Mouse (Mus musculus) gastrocnemius, postnatal 10 days (tissue): ENCODE results near the gene Pipox. TPM values are rescaled to one million over a fixed set of nuclear protein-coding genes. Genes with fewer than 3 reads are reported as not detected.
A peak's percentile ranks its signal among the peaks of the same experiment; 100 is the strongest.

Experiments used
- DNase-seq: peaks from one replicate; pipeline ENCODE4 v3.0.0; 2021; ENCODE audit warnings: mixed read lengths
- long read RNA-seq, 2 experiments: library from polyadenylated mRNA; stranded (forward); transcript quantifications; one replicate each; pipeline ENCODE4 v2.0.0; 2021
- total RNA-seq, 2 experiments: library from RNA; stranded (reverse); gene quantifications; 2 replicates each; pipeline ENCODE4 v1.2.3; 2021

Gene Pipox
- total RNA-seq, result 1 to 10 TPM in 1 of 2 experiments, under 1 TPM in 1; 0.52 to 1.1 TPM
- long read RNA-seq, experiment 1, result 0 reads
- long read RNA-seq, experiment 2, result 0 reads

DNA sequence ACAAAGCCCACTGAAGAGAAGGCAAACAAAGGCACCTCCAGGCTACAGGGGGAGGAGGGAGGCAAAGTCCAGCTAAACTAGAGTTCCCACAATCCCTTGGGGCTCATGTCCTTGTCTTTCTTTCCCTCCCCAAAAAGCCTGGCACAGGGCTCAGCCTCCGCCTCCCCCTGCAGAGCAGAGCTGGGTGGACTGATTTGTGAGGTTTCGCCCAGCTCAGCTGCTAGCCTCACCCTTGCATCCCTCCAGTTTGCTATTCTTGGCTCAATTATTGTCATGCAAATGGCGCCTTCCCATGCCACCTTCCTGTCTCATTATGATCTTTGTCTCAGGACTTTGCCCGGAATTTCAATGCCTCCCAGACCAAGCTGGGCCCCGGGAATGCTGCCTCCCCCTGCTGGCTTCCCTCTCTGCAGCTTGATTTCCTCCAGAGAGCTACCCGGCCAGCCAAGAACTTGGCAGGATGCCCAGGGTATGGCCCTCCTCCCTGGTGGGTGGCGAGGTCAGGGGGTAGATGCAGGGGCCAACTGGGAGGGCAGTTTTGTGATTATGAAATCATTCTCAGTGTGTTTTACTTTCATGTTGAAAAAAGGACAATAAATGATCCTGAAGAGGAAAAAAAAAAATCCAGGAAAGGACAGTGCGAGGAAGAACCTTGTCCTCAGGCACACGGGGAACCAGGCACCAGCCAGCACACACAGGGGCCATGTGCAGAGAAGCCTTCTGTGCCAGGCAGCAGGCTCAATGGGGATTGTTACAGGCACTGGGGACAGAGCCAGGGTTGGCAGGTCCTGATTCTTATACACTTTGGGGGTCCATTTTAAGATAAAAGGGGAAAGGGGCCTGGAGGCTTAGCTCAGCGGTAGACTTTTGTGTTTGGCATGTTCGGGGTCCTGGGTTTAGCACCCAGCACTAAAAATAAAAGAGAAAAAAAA lies at the start of gene Pipox:
TSS of gene Pipox (minus strand) at position 310 of the 932 bp plus-strand sequence.
- DNase-seq, result peak; percentile 82

DNA sequence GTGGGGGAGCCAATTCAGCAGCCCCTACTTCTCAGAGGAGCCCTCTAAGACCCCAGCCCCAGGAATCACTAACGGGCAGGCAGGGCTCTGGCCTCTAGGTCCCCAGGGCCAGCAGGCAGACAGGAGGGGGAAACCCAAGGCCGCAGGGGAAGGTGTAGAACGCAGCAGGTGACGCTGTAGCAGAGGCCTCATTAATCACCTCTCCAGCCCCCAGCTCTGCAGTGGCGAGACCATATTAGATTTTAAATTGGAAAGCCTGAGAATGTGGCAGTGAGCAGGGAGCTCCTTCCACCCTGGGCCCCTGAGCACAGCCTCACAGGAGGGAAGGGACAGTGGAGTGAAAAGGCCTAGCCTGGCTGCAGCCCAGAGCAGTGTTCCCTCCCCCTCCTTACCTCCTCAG lies 48.3 kb upstream of the Pipox start:
- DNase-seq, result no peak

DNA sequence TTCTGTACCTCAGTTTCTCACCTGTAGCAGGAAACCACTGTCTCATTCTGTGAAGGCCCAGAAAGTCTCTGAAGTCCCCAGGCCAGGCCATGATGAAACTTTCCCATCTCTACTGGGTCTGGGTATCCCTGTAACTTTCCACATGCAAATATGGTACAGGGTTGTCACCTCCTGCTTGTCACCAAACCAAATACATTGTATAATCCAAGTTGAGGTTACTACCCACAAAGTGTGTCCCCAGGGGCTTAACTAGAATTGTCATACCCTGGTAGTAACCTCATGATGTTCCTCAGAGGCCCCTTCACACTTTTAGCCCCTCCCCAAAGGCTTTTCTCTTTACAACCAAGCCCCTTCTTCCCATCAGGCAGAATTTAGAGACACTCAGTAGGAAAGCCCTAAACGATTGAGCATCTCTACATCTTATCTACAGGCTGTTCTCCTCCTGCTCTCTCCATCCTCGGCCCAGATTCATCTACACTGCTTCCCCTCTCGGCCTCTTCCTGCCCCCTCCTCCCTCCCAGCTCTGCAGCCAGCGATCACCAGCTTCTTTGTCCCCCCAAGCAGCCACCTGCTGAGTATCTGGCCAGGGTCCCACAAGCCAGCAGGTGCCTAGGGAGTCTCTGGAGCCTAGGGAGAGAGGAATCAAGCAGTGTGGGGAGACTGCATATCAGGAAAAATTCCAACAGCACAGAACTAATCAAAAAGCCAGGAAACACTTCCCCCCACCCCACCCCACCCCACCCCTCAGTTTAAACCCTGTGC lies 43.9 kb upstream of the Pipox start:
- DNase-seq, result no peak

DNA sequence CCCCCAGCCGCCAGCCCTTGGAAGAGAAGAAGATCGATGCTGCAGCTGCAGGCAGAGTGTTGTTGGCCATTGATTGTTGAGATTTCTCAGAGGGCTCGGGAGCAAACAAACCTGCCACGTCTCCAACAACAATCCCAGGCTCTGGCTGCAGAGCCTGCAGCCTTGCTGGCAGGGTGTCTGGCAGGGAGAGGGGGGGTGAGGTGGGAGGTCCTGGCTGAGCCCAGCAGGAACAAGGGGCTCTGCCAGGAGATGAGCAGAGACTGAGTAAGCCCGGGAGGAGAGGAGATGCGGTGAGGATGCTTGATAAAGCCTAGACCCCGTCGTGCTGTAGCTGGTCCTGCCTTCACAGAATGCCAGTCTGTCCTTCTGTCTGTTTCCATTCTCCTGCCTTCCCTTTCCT lies 43.0 kb upstream of the Pipox start:
- DNase-seq, result no peak

DNA sequence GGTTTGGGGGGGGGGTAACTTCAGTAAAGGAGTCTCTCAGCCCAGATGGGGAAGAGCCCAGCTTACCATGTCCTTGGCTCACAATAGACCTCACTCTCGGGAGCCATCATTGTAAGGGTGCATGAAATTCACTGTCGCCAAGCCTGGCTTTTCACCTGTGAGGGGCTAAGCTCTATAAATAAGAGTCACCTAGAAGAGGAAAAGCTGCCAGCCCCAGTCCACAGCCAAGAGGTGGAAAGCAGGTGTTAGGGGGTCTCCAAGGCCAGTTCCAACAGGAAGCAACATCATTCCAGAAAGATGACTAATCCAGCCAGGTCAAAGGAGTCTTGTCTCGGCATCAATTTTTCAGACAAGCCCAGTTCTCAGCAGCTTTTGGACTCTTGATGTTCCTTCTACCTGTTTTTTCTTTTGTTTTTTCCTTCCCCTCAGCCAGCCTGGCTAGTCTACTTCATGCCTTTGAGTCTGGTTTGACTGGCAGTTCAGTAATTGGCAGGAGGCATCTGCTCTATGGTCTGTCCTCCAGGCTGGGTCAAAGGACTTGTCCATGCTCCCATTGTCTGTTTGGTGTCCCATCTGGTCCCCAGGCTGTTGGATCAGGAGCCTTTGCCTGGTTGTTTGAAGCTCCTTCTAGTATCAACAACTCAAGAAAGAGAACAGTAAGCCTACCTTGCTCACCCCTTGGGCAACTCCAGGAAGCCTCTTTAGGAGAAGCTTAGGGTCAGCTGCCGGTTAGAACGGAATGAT lies 40.8 kb upstream of the Pipox start:
- no peak for DNase-seq

DNA sequence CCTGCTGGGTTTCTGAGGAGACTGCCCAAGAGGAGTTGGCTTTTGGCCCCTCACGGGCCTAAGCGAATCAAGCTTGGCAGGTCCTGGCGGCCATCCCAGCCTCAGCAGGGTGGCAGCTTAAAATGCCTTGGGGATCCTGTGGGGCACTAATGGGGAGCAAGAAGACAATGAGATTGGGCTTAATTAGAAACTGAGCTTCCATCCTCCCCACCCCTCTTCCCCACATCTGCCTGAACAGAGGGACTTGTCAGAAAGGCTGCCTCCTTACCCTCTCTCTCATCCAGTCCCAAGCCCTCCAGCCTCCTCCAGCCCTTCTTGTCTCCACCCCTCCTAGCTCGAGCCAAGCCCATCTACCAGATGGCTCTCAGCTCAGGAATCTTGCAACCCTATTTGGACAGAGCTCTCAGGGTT lies 40.2 kb upstream of the Pipox start:
- DNase-seq, result no peak

DNA sequence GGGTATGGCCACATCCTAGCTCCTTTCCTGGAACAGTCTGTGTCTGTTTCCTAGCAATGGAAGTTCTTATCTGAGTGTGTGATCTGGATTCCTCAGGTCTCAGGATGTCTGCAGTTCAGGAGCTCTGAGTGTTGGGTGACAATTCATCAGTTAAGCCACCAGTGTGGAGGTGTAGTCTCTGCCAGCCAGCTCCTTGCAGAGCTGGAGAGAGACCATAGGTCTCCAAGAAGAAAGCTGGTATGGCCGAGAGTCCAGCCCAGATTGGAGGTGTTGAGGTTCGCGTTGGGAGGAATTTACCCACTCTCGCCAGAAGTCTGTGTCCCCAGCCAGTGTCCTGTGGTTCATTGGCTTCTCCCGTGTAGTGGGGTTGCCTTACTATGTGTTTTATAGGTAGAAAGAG lies 38.7 kb upstream of the Pipox start:
- no peak for DNase-seq

DNA sequence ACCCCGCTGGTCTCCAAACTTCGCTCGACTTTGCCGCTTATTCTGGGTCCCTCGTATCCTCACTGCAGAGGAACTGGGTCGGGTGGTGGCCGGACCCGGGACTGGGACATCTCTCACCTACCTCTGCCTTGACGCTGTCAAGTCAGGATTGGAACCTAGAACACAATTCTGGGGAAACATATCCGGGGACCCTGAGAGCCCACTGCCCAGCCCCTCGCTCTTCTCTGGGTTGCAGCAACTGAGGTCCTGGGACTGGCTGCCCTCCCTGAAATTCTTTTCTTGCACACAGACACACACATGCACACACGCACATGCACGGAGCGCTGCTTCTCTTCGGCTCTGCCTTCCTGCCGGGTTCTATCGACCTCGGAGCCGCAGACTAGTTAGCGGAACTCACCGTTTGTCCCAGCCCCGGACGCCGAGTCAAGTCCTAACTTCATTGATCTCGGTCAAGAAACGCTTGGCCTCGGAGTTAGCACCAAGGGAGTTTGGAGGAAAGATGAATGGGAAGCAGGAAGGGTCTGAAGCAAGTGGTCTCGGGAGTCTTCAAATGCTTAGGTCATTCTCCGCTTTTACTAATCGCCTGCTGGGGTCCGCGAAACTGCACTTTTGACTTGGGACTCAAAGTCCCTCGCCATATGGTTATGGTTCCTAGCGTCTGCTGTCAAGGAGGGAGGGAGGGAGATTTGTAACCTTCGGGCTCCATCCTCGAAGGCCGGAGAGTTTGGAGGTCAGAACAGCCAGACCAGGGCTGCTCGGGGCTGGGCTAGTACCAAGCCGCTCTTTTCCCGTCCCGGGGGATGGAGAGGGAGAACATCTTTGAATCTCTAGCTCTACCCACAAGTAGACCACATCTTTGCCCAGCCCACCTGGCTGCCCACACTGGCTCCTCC lies 37.9 kb upstream of the Pipox start:
- DNase-seq, result no peak

DNA sequence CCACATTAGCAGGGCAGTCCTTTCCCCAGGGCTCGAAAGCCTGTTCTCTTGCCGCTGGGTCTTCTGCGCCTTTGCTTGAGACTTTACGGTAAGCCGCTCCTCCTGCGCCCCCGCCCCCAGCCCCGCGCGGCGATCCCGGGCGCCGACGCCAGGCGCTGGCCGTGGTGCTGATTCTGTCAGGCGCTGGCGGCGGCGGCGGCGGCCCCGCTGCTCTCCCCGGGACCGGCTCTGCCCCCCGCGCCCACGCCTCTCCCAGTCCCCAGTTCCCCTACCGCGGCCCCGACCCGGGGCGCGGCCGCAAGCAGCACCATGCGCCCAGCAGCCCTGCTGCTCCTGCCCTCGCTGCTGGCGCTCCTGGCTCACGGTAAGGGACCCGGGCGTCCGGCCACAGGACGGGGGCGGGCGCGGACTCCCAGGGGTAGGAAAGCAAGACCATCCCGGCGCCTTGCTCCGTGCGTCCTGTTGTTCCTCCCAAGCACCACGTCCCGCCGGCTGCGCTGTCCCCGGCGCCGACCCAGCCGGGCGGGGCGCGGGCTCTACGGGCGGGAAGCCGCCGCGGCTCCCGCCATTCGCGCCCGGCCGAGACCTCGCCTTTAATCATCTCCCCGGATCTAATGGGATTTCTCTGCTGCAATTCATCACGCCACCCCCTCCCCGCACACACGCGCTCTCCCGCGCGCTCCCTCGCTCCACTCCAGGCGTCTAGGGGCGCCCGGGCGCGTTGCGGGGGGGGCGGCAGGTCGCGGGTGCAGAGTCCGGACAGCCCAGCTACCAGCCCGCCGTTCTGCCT lies 37.0 kb upstream of the Pipox start, which contains the start of gene Sez6:
TSS of gene Sez6 (plus strand) at position 50 of the 790 bp plus-strand sequence.
- DNase-seq, result peak; percentile 89

DNA sequence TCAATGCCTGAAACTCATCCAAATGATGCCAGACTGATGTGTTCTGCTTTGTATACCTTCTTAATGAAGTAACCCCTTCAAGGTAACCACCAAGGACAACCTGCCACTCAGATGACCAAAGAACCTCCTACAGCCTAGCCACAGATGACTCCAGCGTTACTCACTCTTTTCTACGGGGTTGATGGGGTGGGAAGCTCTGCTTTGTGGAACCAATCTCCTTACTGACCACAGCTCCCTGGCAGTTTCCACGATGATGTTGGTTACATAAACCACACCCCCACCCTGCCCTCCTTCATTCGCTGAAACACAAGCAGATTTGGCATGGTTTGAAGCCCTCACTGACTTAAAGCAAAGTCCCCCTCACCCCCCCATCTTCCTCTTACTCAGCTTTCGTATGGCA lies 33.9 kb upstream of the Pipox start:
- DNase-seq, result no peak

DNA sequence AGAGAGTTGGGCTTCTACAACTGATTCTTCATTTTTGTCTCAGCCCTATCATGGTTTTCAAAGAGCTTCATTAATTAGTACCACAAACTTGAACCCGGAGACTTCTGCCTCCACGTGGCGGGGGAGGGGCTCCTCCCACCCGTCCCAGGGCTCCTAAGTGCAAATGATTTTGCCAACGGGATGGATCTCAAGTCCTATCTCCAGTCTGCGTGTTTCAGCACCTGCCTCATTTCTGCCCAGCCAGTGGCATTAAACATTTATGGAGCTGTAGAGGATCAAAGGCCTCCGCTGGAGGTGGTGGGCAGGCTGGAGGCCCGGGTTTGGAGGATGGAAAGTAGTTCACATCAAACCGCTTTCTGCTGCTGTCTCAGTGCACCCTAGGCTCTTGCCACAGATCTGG lies 32.8 kb upstream of the Pipox start:
- no peak for DNase-seq

DNA sequence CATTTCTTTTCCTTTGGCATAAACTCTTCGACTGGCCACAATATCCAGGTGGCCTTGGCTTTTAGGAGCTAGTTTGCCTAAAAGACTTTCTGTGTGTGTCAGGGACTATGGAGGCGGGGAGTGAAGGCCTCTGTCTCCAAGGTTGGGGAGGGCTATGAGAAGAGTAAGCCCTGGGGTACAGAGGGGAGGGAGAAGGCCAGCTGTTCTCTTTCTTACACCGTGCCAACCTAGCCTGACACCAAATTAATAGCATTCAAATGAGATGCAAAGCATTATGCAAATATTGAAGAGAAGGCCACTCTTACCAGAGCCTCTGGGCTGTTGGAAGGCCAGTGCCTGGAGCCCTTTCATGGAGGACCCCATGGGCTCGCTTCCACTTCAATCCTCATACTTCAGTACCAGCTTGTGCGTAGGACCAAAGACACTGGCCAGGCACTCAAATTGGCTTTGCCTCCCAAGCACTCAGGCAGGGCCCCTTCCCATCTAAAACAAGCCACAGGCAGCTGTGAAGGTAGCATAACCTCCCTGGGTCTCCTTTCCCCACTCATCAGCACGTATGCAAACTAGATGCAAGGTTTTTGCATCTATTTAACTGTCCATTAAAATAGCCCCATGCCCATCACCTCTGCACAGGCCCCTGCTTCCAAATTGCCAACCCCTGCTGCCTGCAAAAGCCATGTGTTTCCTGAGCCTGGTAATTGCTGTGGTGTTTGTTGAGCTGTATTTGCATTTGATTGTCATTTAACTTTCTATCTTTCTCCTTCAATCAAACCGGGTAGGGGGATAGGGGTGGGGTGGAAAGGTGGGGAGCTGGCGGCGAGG lies 32.2 kb upstream of the Pipox start:
- DNase-seq, result no peak

DNA sequence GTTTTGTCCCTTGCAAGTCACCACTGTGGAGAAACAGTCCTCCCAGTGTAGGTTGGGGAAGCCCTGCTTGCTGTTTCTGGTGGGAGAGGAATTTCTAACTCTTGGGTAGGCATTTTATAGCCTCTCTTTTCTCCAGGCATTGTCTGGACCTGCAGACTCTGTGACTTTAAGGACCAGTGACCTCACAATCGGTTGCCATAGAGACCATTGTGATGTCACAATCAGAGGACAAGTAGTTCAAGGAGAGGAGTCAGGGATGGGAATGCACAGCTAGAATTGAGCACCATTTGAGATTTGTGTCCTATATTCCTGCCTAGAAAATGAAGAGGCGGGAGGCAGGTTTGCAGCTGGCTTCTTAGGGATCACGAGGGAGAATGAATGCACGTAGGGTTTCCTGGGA lies 29.4 kb upstream of the Pipox start:
- DNase-seq, result no peak

DNA sequence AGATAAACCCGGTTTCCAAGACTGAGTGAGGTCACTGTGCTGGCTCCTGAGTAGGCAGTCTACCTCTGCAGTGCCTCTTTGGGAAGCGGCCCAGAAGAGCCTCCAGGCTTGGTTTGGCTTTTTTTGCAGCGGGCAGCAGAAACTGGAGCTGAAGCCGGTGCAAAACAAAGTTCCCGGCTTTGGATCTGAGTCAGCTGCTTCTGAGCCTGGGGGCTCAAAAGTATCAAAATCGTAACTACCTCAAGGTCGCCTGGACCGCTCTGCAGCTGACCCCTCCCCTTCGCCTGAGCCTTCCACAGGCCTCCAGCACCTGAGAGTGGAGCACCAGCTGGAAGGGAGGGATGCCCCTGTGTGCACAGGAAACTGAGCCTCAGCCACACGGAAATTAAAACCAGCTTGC lies 23.3 kb upstream of the Pipox start:
- DNase-seq, result peak; percentile 15

DNA sequence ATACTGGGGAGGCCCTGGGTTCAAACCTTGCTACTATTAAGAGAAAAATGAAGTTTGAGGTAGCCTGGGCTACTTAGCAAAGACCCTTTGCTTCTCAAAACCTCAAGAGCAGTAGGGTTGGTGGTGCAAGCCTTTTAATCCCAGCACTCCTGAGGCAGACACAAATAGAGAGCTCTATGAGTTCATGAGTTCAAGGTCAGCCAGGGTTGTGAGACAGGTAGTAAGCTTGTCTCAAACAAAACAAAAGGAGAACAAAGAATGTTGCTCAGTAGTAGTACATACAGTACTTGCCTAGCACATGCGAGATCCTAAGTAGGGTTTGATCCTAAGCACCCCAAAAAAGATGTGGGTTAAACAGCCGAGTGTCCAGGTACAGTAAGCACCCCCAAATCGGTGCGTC lies 22.8 kb upstream of the Pipox start:
- no peak for DNase-seq

DNA sequence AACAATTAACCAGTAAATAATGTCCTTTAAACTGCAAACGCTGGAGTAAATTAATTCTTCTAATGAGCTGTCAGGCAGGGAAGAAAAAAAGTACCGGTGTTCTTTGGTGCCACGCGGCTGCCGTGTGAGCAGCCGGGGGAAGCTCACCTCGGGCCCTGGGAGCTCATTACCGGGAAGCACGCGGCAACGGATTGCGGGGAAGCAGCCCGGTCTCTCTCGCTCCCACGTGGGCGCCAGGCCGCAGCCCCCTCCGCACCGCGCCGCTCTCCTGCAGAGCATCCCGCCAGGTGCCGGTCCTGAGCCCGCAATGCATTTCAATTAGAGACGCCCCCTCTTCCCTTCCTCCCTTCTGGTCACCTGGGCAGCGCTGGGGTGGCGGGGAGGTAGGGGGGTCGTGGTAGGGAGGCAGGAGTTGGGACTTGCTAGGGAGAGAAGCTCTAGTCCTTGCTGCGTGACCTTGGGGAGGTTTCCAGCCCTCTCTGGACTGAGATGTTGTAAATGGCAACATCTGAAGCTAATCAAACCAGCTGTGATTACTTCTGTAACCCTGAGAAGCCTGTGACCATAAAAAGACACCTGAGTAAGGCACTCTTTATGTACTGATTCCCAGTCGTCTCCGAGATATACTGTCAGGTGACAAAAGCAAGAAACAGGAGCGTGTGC lies 20.8 kb upstream of the Pipox start:
- no peak for DNase-seq

DNA sequence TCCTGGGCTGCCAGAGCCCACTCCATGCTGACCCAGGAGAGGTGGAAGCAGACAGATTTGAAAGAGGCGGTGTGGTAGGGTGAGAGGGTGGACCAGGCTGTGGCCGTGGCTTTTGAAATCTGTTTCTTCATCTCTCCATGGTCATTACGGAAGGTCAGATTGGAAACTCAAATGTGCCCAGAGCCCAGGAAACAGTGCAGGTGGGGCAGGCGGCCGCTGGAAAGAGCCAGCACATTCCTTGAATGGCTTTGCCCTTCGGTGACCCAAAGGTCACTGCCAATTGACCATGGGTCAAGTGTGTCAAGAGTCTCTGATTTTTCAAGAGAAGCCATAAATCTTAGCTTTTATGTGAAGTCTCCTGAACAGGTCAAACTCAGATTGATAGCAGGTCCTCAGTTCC lies 19.6 kb upstream of the Pipox start:
- DNase-seq, result no peak

DNA sequence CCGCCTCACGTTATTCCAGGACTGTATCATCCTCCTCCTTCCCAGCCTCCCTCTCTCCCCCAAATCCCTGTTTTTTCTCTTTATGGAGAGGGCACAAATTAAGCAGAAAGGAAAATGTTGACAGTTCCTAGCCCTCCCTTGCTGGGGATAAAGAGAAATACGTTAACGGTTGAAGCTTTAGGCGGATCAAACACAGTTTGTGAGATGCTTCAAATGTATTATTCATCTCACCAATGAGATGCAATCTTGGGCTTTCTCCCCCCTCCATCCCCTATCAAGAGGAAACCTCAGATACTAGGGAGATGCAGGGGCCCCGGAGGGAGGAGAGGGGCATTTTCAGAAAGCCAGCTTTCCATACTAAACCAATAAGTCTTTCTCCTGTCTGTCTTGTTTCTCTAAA lies 15.9 kb upstream of the Pipox start:
- DNase-seq, result no peak

DNA sequence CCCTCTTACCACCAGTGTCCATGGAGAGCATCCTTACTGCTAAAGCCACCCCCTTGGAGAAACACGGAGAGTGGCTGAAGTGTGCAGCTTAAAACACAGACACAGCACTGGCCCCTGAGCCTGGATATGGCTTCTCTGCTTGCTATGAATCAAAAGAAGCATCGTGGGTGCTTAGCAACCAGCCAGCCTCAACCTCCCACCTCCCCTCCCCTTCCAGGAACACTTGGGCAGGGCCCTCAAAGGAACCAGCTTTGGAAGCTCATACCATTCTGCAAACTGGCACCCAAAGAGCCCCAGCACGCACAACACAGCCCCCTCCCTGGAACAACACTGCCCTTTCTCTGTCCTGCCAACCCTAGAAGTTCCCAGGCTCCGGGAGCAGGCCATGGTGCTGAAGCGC lies 15.5 kb upstream of the Pipox start:
- DNase-seq, result no peak
